Mouse (Mus musculus) heart, postnatal 0 days (tissue): ENCODE data around the gene Lrch1. TPM values are rescaled to one million over a fixed set of nuclear protein-coding genes. Genes with fewer than 3 reads are reported as not detected.
A peak's percentile ranks its signal among the peaks of the same experiment; 100 is the strongest.

Experiments
- ATAC-seq: fragments of 200-750 bp; cut with Nextera tagmentation; 2 replicates; pipeline ENCODE4 v1.8.0; 2017; ENCODE audit warnings: low read depth, moderate number of reproducible peaks, moderate library complexity; ENCODE audit not compliant: insufficient read depth
- DNase-seq: peaks from one replicate; pipeline ENCODE4 v3.0.0-alpha.2; 2016; ENCODE audit warnings: low spot score
- H3K27ac ChIP-seq: fragments of 300-500 bp; sonication (generic); 2 replicates; pipeline ENCODE4 v1.5.1; 2014; ENCODE audit warnings: low read depth, mild to moderate bottlenecking
- H3K27me3 ChIP-seq: fragments of 300-500 bp; sonication (generic); 2 replicates; pipeline ENCODE4 v1.6.1; 2014; ENCODE audit warnings: low read length, mixed read lengths; ENCODE audit not compliant: control insufficient read depth, insufficient read depth
- H3K36me3 ChIP-seq: fragments of 300-500 bp; sonication (generic); replicated peaks from 2 replicates; pipeline ENCODE4 v1.6.1; 2014; ENCODE audit warnings: low read length, mixed read lengths; ENCODE audit not compliant: control insufficient read depth, insufficient read depth
- H3K4me1 ChIP-seq: fragments of 300-500 bp; sonication (generic); 2 replicates; pipeline ENCODE4 v1.6.1; 2014; ENCODE audit warnings: antibody characterized with exemption; ENCODE audit not compliant: control insufficient read depth, insufficient read depth
- H3K4me2 ChIP-seq: fragments of 300-500 bp; sonication (generic); 2 replicates; pipeline ENCODE4 v1.6.1; 2014; ENCODE audit warnings: low read depth, mild to moderate bottlenecking, low read length, moderate library complexity
- H3K4me3 ChIP-seq: fragments of 300-500 bp; sonication (generic); 2 replicates; pipeline ENCODE4 v1.5.1; 2014; ENCODE audit warnings: low read depth, low read length
- H3K9ac ChIP-seq: fragments of 300-500 bp; sonication (generic); replicated peaks from 2 replicates; pipeline ENCODE4 v1.6.1; 2014; ENCODE audit warnings: low read depth, low read length, mixed read lengths
- H3K9me3 ChIP-seq: fragments of 300-500 bp; sonication (generic); replicated peaks from 2 replicates; pipeline ENCODE4 v1.6.1; 2016; ENCODE audit warnings: low read length; ENCODE audit not compliant: control insufficient read depth
- CTCF ChIP-seq: IDR thresholded peaks from 2 replicates; pipeline ENCODE4 v1.5.1; 2016; ENCODE audit warnings: antibody characterized with exemption, control low read depth, low read depth
- EP300 ChIP-seq: IDR thresholded peaks from 2 replicates; pipeline ENCODE4 v1.6.1; 2016; ENCODE audit warnings: antibody characterized with exemption, low read depth
- WGBS: fragments of 180-500 bp; shearing (Covaris S2); extraction: QIAGEN DNeasy Blood & Tissue Kit; methylation state at CpG from one replicate; pipeline ENCODE4 v1.1.7; 2014; 5-methylcytosine and 5-hydroxymethylcytosine counted together
- polyA plus RNA-seq: library from polyadenylated mRNA; unstranded; fragments of >200 nt; fragmentation: Nextera tagmentation; extraction: Ambion mirVana; gene quantifications from 2 replicates; pipeline ENCODE4 v1.2.1, GENCODE M21; 2015
- total RNA-seq: library from RNA; depleted of rRNA; stranded (reverse); fragments of >200 nt; gene quantifications from 2 replicates; pipeline ENCODE4 v1.2.3, GENCODE M21; 2014; ENCODE audit warnings: low replicate concordance

Gene Lrch1
- total and polyA plus RNA-seq, 2 experiments from 2014 or later: 8.4 to 14.2 TPM

- 70% methylated on average over 5 of the region's 5 CpGs for WGBS
- ATAC-seq: no peak
These were observed 61.2 kb downstream of the Lrch1 start for GRCm38 (mm10) chr14:74886453-74886852.

GRCm38 (mm10) chr14:74884920-74885319 lies 62.8 kb downstream of the Lrch1 start:
- Histone ChIP-seq H3K4me3 (no peak overlapping the region), H3K9me3 (no peaks in the 10 kb centered on the region), H3K4me1 (peaks cover 27% of the 10 kb centered on the region), H3K36me3 (no peaks in the 10 kb centered on the region), H3K9ac (no peak overlapping the region), H3K4me2 (no peak overlapping the region), H3K27me3 (no peaks in the 10 kb centered on the region), H3K27ac (no peak overlapping the region)
- no peak for DNase-seq
- 68% methylated on average over 7 of the region's 7 CpGs for WGBS
- TF ChIP-seq EP300: no peak
- ATAC-seq: no peak

More at GRCm38 (mm10) chr14:74886453-74886852, 61.2 kb downstream of the Lrch1 start:
- Histone ChIP-seq H3K9ac (no peak overlapping the region), H3K4me3 (no peak overlapping the region), H3K4me1 (peaks cover 41% of the 10 kb centered on the region), H3K4me2 (no peak overlapping the region), H3K9me3 (no peaks in the 10 kb centered on the region), H3K36me3 (no peaks in the 10 kb centered on the region), H3K27ac (no peak overlapping the region), H3K27me3 (no peaks in the 10 kb centered on the region)
- no peak for DNase-seq
- TF ChIP-seq EP300 (no peak), CTCF (no peak)

- ATAC-seq (no peak), DNase-seq (no peak)
- 0 out of 2 replicates have a peak overlapping the region, but pooled peaks have one; percentile 11 for H3K4me2 ChIP-seq
- 0 out of 2 replicates have a peak overlapping the region, but pooled peaks have one; percentile 10 for H3K27ac ChIP-seq
- peaks cover 27% of the 10 kb centered on the region for H3K4me1 ChIP-seq
- no peaks in the 10 kb centered on the region for H3K9me3 ChIP-seq
- TF ChIP-seq EP300: no peak
- TF ChIP-seq CTCF: no peak
- H3K36me3 ChIP-seq: no peaks in the 10 kb centered on the region
- H3K27me3 ChIP-seq: no peaks in the 10 kb centered on the region
- no peak overlapping the region for H3K9ac ChIP-seq
- WGBS: 17% methylated on average over 13 of the region's 13 CpGs
- no peak overlapping the region for H3K4me3 ChIP-seq
These were observed 63.5 kb downstream of the Lrch1 start for GRCm38 (mm10) chr14:74884024-74884680.

GRCm38 (mm10) chr14:74883204-74883603 lies 64.5 kb downstream of the Lrch1 start:
- peaks cover 27% of the 10 kb centered on the region for H3K4me1 ChIP-seq
- TF ChIP-seq CTCF: no peak
- no peak for TF ChIP-seq EP300
- no peak for DNase-seq
- no peak overlapping the region for H3K4me2 ChIP-seq
- H3K27me3 ChIP-seq: no peaks in the 10 kb centered on the region
- WGBS: 47% methylated on average over 11 of the region's 11 CpGs
- no peaks in the 10 kb centered on the region for H3K36me3 ChIP-seq
- no peaks in the 10 kb centered on the region for H3K9me3 ChIP-seq
- no peak overlapping the region for H3K4me3 ChIP-seq
- H3K9ac ChIP-seq: no peak overlapping the region
- no peak overlapping the region for H3K27ac ChIP-seq
- no peak for ATAC-seq

- no peak for DNase-seq
- Histone ChIP-seq H3K4me2 (no peak overlapping the region), H3K9me3 (no peaks in the 10 kb centered on the region), H3K4me3 (no peak overlapping the region), H3K9ac (no peak overlapping the region), H3K27ac (no peak overlapping the region), H3K4me1 (peaks cover 27% of the 10 kb centered on the region), H3K36me3 (no peaks in the 10 kb centered on the region), H3K27me3 (no peaks in the 10 kb centered on the region)
- ATAC-seq: no peak
- 61% methylated on average over 3 of the region's 3 CpGs for WGBS
- no peak for TF ChIP-seq CTCF
- TF ChIP-seq EP300: no peak
These were observed 64.9 kb downstream of the Lrch1 start for GRCm38 (mm10) chr14:74882754-74883153.

GRCm38 (mm10) chr14:74880868-74881267 lies 66.8 kb downstream of the Lrch1 start:
- H3K4me2 ChIP-seq: no peak overlapping the region
- no peak overlapping the region for H3K27ac ChIP-seq
- H3K9me3 ChIP-seq: no peaks in the 10 kb centered on the region
- DNase-seq: no peak
- no peaks in the 10 kb centered on the region for H3K27me3 ChIP-seq
- no peak for ATAC-seq
- WGBS: 87% methylated on average over 10 of the region's 10 CpGs
- H3K4me3 ChIP-seq: no peak overlapping the region
- TF ChIP-seq CTCF (no peak), EP300 (no peak)
- peaks cover 27% of the 10 kb centered on the region for H3K4me1 ChIP-seq
- no peaks in the 10 kb centered on the region for H3K36me3 ChIP-seq
- no peak overlapping the region for H3K9ac ChIP-seq
